Mouse (Mus musculus): Measurements from ENCODE around the gene Stk24.
"Not testable (repeated sequence)": the region's sequence is repeated elsewhere in the genome, so short reads cannot be mapped to it uniquely, and the experiment has no call there.

Gene Stk24

DNA sequence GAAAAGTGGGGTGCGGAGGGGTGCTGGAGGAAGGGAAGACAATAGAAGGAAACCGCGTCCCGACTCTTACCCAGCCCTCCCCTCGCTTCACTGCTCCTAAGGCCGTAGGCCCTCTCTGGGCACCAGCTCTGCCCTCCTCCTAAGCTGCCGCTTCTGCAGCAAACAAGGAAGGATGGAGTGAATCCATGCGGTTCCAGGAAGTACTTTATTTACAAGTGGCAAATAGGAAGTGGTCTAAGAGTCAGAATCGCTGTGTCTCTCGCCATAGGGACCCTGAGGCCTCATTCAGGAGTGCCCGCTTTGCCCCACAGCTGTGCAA is at the start of gene Stk24:
Gene Stk24 (minus strand): TSS at position 185 of the 319 bp plus-strand sequence.
- DNase-seq (ENCODE audit: low read depth, low spot score): no peak

DNA sequence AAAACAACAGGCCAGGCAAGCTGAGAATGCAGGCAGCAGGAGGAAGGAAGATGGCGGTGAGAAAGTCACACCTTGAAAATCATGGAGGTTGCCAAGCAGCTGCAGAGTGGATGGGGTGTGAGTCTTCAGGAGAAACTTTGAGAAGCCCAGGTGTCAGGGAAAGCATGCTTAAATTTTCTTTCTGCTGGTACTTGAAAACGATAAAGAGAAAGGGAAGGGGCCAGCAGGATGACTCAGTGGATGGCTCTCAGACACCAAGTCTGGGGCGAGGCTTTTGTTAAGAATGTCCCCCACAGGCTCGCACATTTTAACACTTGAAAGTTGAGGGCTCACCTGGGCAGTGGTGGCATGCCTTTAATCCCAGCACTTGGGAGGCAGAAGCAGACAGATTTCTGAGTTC is 48.3 kb upstream of the Stk24 start:
- no peak for DNase-seq (ENCODE audit: low read depth, low spot score)

DNA sequence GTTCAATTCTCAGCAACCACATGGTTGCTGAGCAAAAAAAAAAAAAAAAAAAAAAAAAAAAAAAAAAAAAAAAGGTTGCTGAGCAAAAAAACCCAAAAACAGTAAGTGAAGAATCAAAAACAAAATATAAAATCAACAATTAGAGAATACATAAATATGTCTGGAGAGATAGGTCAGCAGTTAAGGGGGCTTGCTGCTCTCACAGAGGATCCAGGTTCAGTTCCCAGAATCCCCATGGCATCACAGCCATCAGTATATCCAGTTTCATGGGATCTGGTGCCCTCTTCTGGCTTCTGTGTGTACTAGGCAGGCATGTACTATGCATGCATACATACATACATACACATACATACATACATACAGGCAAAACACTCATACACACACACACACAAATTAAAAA is 46.9 kb upstream of the Stk24 start:
- DNase-seq (ENCODE audit: low read depth, low spot score): no peak

DNA sequence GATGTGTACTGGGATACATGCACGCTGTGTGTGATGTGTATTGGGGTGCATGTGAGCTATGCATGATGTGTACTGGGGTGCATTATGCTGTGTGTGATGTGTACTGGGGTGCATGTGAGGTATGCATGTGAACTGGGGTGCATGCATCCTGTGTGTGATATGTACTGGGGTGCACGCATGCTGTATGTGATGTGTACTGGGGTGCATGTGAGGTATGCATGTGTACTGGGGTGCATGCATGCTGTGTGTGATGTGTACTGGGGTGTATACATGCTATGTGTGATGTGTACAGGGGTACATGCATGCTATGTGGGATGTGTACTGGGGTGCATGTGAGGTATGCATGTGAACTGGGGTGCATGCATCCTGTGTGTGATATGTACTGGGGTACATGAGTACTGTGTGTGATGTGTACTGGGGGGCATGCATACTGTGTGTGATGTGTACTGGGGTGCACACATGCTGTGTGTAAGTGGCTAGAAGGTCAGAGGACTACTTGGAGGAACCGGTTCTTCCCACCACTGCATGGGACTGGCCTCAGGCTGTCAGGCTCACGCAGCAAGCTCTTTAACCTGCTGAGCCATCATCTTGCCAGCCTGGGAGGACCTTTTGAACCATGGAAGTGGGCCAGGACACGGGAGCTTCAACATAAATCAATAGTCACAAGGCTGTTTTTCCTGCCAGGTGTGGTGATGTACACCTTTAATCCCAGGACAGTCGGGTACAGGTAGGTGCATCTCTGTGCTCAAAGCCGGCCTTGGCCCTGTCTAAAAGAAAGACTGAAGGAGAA is 45.4 kb upstream of the Stk24 start:
- no peak for DNase-seq (ENCODE audit: low read depth, low spot score)

DNA sequence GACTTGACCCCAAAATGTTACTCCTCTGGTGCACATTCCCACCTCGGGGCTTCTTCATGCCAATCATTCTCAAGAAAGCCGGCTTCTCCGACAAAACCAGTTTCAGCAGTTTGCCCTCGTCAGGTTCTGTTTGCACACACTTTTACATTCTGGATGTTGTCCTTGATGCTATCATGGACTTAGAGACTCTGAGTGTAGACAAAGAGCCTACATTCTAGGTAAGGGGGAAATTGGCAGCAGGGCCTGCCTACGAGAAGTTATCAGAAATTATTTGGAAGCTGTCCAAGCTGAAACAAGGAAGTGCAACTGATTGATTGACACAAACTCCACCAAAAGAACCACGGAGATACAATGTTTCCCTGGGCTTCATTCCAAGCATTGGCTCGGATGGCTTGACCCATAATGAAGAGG is 43.5 kb upstream of the Stk24 start:
- no peak for DNase-seq (ENCODE audit: low read depth, low spot score)

DNA sequence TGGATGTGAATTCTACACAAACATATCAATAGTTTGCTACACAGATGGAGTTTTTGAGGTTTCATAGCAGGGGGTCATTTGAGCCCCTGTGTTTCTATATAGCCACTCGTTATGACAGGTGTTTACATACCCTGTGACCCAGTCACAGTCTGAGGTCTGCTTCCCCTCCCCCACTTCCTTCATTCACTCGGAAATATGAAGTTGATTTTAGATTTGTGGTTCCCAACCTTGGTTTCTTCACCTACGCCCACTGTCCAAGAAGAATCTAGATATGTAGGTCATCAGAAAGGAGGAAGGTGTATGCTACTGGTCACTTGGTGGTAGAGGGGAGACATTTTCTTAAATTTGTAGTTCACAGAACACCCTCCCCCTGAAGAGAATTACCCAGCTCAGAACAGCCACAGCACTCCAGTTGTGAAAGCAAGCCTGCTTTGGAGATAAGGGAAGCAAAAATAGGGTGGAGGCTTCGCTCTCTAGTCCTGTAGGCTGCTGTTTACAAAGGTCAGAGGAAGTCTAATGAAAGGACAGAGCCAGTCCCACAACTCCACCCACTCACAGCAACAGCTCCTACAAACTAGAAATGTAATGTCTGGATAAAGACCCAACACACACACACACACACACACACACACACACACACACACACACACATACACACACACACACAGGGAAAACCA is 43.0 kb upstream of the Stk24 start:
- no peak for DNase-seq (ENCODE audit: low read depth, low spot score)

DNA sequence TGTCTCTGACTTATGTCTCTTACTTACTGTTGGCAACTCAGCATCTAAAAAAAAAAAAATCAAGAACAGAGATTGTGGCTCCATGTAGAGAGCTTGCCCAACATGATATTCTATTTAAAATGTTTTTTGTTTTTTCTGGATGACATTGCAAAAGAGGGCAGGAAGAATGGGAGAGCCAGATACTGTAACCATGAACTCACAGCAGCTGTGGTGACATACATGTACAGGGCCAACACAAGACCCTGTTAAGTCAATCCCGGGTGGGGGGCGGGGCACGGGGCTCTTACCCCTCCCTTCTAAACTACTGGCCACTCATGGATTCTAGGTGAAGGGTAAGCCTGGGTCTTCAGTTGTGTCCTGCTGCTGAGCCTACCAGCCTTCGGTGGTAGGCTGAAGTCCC is 42.2 kb upstream of the Stk24 start:
- DNase-seq (ENCODE audit: low read depth, low spot score): no peak

DNA sequence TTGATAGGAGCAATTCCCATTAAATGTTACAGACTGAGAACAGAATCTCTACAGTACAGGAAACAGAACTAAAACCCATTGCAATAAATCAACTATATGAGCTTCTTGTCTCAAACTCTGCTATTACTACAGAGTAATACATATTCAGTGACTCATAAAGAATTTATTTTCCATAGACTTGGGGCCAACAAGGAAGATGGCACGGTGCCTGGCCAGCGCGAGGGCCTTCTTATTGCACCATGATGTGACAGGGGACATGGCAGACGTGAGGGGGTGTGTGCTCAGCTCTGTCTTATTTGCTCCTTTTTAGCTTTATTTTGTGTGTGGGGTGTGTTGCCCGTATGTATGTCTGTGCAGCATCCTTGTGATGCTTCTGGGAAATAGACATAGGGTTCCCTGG is 37.8 kb upstream of the Stk24 start:
- DNase-seq (ENCODE audit: low read depth, low spot score): no peak

DNA sequence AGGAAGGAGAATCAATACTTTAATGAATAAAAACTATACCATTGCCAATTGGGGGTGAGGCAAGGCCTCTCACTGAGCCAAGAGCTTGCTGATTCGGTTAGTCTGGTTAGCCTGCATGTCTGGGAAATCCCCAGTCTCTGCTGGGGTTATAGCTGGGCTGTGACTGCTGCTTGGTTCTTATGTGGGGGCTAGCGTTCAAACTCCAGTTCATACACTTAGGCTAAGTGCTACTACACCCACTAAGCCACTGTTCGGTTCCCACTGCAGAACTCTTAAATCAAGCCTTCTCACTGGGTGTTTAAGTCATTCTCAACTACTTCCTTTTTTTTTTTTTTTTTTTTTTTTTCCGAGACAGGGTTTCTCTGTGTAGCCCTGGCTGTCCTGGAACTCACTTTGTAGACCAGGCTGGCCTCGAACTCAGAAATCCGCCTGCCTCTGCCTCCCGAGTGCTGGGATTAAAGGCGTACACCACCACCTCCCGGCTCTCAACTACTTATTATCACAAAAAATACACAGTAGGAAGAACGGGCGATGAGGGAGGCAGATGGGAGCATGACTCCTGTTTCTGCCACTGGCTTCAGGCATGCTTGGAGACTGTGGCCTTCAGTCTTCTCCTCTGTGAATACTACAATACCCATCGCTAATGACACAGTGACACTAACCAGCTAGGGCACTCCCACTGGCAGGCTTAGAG is 37.0 kb upstream of the Stk24 start:
- no peak for DNase-seq (ENCODE audit: low read depth, low spot score)

DNA sequence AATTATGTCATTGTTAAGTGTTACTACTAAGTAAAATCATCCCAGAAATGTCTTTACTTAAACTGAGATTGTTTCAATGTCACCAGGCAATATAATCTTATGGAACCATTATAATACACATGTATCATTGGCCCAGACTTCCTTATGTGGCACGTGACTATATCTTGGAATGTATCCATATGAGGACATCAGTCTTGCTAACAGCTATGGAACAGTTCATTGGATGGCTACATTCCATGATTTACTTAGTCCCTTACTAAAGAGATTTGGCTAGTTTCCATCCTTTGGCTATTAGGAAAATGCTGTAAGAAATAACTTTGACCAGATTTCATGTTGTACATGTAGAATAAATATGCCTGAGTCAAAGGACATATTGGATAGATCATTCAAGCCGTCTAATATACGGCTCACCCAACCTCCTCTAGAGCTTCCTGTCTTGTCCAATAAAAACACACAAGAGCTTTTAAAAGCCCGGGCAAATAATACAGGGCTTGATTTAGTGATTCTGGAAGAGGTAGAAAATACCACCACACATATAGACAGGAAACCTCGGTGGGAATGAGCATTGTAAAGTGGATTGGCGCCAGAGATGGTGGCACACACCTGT is 34.9 kb upstream of the Stk24 start:
- DNase-seq (ENCODE audit: low read depth, low spot score): no peak

DNA sequence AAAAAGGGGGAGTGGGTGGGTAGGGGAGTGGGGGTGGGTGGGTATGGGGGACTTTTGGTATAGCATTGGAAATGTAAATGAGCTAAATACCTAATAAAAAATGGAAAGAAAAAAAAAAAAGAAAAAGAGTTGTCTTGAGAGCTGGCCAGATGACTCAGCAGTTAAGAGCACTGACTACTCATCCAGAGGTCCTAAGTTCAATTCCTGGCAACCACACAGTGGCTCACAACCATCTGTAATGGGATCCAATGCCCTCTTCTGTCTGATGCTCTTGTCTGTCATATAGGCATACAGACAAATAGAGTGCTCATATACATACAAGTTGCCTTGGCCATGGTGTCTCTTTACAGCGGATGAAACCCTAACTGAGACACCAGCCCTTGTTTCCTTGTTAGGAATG is 33.9 kb upstream of the Stk24 start:
- not testable (repeated sequence) for DNase-seq (ENCODE audit: low read depth, low spot score)

DNA sequence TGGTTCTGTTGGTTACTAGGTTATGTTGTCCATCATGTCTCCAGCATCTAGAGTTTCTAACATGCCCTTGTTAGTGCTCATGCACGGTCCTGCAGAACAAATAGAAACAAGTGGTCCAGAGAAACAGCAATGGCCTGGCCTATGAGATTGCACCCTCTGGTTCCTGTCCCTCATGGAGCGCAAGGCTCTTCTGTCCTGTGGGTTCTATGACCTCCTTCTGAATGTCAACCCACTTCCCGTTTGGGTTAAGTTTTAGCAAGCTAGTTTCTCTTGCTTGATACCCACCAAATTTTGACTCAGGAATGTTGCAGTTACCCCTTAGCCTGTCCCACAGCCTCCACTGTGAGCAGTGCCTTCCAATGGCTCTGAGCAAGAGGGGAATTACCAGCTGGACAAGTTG is 29.1 kb upstream of the Stk24 start:
- DNase-seq (ENCODE audit: low read depth, low spot score): no peak

DNA sequence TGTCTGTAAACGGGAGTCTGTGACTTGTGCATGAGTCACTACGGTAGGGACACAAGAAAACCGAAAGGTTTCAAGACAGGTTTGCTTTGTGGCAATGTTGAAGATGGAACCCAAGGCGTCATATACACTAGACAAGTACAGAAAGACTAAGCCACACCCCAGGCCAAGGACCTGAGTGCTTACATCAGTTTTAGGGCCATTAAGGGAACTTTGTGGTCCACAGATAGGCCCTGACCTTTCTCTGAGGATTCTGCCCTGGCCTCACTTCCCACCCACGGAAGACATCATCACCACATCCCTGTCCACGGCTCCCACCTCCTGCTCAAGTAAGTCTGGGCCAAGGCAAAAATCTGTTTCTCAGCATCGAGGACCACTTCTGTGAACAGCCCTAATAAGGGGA is 27.1 kb upstream of the Stk24 start:
- DNase-seq (ENCODE audit: low read depth, low spot score): no peak

DNA sequence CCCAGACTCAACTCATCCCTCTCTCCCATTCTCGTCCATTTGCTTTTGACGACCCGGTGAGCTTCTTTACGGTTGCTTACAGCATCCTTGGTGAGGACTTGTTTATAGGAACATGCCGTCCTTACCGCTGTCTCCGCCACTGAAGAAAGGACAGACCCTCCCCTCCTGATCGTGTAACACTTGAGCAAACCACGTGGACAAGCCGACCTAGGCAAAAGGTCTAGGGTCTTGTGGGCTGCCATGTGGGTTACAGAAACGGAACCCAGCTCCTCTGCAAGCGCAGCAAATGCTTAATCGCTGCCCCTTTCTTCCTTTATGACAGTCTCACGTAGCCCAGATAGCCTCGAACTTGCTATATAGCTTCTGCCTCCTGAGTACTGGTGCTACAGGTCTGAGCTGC is 25.7 kb upstream of the Stk24 start:
- DNase-seq (ENCODE audit: low read depth, low spot score): no peak

DNA sequence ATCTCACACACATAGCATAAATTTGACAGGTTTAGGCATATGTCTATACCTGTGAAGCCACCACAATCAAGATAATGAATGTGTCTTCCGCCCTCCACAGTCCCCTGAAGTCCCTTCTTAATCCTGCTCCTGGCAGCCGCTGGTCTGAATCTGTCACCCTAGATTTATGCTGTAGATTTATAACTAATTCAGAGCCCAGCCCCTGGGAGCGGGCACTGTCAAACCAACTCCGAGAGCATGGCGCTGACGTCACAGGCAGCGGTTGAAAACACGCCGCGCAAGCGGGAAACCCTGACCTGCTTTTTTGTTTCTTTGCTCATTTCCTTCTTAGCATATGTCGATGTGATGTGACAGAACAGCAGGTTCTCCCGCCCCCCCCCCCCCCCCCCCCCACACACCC is 25.3 kb upstream of the Stk24 start:
- no peak for DNase-seq (ENCODE audit: low read depth, low spot score)

DNA sequence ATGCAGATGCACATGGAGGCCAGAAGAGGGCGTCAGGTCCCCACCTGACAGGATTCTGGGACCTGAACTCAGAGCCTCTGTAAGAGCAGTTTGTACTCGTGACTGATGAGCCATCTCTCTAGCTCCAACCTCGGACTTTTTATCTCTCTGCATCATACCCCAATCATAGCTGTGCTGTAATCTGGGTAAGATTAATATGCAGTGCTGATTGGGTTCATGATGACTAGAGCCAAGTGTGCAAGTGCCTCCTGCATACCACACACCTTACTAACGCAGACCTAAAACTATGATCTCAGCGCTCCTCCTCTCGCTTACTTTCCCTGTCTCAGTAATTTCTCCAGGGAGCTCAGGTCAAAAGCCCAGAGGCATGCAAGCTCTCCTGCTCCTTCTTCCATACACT is 19.9 kb upstream of the Stk24 start:
- DNase-seq (ENCODE audit: low read depth, low spot score): no peak

DNA sequence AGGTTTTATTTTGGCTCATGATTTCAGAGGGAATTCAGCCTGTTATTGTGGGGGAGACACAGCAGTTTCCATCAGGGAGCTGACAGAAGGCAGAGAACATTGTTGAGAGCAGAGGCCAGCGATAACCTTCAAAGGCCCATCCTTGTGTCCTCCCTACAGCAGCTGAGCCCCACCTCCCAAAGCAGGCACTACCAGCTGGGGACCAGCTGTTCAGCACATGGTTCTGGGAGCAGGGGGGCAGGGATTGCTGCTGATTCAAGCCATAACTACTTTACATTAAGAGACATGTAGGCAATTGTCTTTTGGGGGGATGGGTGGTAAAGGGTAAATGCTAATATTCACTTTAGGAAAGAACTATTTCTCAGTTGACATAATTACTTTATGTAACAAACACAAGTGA is 17.7 kb upstream of the Stk24 start:
- no peak for DNase-seq (ENCODE audit: low read depth, low spot score)

DNA sequence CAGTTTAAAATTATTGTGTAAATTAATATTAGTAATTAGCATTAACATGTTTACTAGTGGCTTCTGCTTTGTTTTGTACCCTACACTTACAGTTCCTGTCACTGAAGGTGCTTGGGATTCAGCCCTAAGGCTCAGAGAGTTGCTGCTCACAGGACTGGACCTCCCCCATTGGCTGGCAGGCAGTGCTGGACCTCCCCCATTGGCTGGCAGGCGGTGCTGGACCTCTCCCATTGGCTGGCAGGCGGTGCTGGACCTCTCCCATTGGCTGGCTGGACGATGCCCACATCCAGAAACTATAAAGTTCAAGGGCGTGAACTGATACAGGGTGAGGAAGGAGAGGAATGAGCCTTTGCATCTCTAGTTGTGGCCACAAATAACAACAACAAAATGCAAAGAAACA is 15.3 kb upstream of the Stk24 start:
- no peak for DNase-seq (ENCODE audit: low read depth, low spot score)

DNA sequence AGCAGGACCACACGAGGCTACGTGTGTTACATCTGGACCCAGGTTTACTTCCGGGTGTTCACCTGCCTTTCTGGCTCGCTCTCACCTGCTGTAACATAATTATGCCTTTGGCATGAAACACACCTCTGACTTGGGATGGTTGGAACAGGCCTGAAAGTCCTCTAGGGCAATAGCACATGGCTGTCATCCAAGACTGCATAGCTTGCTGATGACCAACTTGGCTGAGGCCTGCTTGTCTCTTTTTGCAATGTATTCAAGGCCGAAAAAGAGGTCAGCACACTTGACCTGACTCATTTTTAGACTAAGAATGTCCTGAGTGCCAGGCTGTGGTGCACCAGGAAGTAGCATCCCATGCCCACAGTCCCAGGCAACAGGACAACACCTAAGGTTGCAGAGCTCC is 12.1 kb upstream of the Stk24 start:
- no peak for DNase-seq (ENCODE audit: low read depth, low spot score)

DNA sequence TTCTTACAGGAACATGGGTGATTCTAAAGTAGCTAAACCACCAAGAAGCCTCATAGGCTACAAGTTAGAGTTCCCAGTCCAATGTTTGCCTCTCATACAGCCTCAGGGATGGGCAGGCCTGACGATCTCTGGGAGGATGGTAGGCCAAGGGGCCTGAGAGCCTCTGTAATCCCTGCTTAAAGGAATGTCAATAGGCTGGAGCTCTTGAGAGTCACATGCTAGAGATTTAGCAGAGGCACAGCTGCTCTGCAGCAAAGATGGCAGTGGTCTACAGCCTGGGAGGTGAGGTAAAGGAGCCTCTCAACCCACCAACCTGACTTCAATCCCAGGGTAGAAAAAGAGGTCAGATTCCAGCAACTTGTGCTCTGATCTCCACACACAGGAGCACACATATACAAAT is 7.9 kb upstream of the Stk24 start:
- DNase-seq (ENCODE audit: low read depth, low spot score): no peak

DNA sequence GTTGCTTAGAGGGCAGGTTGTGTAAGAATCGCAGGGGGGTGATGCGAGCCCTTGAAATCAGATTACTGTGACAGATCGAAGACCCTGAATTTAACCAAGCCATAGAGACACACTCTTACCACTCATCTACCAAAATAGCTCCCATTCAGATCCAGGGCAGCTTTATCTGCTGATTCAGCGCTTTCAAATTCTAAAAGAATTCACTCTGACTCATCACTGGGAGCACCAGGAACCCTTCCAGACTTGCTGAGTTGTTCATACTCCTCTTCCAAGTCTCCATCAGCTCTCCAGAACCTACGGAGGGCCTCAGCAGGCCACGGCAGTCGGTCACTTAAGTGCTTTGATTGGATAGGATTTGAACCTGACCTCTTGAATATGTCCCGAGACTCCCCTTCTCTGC is 5.6 kb upstream of the Stk24 start:
- peak; percentile 65 for DNase-seq (ENCODE audit: low read depth, low spot score)

DNA sequence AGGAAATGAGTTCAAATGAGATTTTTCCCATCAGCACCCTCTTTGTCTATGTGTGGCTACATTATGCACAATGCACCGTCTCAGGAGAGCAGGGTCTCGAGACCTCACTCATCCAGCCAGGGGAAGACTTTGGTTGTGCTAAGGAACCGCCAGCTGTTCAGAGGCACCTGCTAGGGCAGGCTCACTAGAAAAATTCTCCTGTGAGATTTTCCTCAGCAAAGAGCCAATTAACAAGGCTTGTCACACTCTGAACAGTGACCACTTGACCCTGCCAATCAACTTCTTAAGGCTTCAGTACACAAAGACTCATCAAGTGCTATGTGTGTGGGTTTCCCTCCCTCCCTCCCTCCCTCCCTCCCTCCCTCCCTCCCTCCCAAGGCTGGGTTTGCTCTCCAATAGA is 4.0 kb upstream of the Stk24 start:
- DNase-seq (ENCODE audit: low read depth, low spot score): no peak

Data from telencephalon, adult 2 months (tissue).